Mouse (Mus musculus): ENCODE measurements around the gene Tmem215. TPM values are rescaled to one million over a fixed set of nuclear protein-coding genes. Genes with fewer than 3 reads are reported as not detected.

The Tmem215 gene
- 5.4 TPM for polyA plus RNA-seq (2015; fragmentation: Illumina TruSeq; extraction: RNeasy Lipid Tissue Mini Kit (QIAGEN cat#74804); ENCODE audit: insufficient read depth, low read depth, low replicate concordance)

DNA sequence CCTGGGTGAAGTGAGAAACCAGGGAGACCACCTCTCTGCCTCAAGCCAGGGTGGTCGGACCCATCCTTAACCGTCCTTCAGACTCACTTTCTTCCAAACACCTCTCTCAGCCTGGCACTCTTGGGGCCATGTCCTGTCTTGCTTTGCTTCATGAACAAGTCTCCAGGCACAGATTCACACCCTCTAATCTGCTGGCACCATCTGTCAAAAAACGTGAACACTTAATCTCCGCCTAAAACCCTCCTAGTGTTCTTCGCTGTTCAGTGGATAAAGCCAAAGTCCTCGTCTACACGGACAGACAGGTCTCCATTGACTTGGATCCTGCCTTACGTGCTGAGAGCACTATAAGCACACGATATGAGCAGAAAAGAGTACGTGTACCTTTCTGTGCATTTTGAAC lies at the start of gene Tmem215:
Gene Tmem215 (plus strand): TSS at position 301 of the 400 bp plus-strand sequence.

Other genes starting within 250 kb of the Tmem215 start
- 10.2 TPM for gene Ddx58, start 232.4 kb upstream of the Tmem215 start, polyA plus RNA-seq (2015; fragmentation: Illumina TruSeq; extraction: RNeasy Lipid Tissue Mini Kit (QIAGEN cat#74804); ENCODE audit: insufficient read depth, low read depth, low replicate concordance)
- 6.5 TPM for gene Smim27, start 202.6 kb upstream of the Tmem215 start, polyA plus RNA-seq (2015; fragmentation: Illumina TruSeq; extraction: RNeasy Lipid Tissue Mini Kit (QIAGEN cat#74804); ENCODE audit: insufficient read depth, low read depth, low replicate concordance)
- gene Topors, start 202.3 kb upstream of the Tmem215 start, polyA plus RNA-seq (2015; fragmentation: Illumina TruSeq; extraction: RNeasy Lipid Tissue Mini Kit (QIAGEN cat#74804); ENCODE audit: insufficient read depth, low read depth, low replicate concordance) = 4.0 TPM
- 25.8 TPM for gene Ndufb6, start 192.8 kb upstream of the Tmem215 start, polyA plus RNA-seq (2015; fragmentation: Illumina TruSeq; extraction: RNeasy Lipid Tissue Mini Kit (QIAGEN cat#74804); ENCODE audit: insufficient read depth, low read depth, low replicate concordance)
- 2.8 TPM for gene Aptx, start 231.0 kb downstream of the Tmem215 start, polyA plus RNA-seq (2015; fragmentation: Illumina TruSeq; extraction: RNeasy Lipid Tissue Mini Kit (QIAGEN cat#74804); ENCODE audit: insufficient read depth, low read depth, low replicate concordance)
- gene Dnaja1, start 250.0 kb downstream of the Tmem215 start, polyA plus RNA-seq (2015; fragmentation: Illumina TruSeq; extraction: RNeasy Lipid Tissue Mini Kit (QIAGEN cat#74804); ENCODE audit: insufficient read depth, low read depth, low replicate concordance) = 38.2 TPM

Data from pancreas, adult 10 weeks (tissue).